Mouse (Mus musculus): ENCODE results near the gene Dera. TPM values are rescaled to one million over a fixed set of nuclear protein-coding genes. Genes with fewer than 3 reads are reported as not detected.

Gene Dera
- total RNA-seq, 2 experiments from 2014 or later: 43.3 to 50.6 TPM

GRCm38 (mm10) chr6:137756310-137756709, 2.0 kb downstream of the Dera start:
- peak; percentile 44; the same call in 1 of the 2 replicates for ATAC-seq (ENCODE audit: poor library complexity, severe bottlenecking)

- ATAC-seq (ENCODE audit: poor library complexity, severe bottlenecking): no peak
Measured at GRCm38 (mm10) chr6:137757891-137758290, 3.5 kb downstream of the Dera start.

DNA sequence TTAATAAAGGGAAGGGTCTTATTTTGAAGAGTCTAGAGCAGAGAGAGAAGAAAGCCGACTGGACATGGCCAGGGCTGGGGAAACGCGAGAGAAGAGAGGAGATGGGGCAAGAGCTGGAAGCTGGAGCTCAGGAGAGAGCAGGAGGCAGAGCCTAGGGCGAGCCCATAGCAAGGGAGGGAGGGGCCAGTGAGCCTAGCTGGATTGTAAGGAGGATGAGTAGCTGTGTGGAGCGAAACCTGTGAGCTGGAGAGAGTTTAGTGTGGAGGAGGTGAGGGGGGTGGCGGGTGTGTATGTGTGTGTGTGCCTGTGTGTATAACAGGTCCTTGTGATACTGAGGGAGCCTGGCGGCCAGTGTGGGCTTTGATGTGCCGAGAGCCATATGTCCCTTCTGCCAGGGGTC, 5.3 kb downstream of the Dera start:
- ATAC-seq (ENCODE audit: poor library complexity, severe bottlenecking): no peak

GRCm38 (mm10) chr6:137760966-137761365, 6.6 kb downstream of the Dera start:
- no peak for ATAC-seq (ENCODE audit: poor library complexity, severe bottlenecking)

- ATAC-seq (ENCODE audit: poor library complexity, severe bottlenecking): no peak
Measured at GRCm38 (mm10) chr6:137764572-137765210, 10.3 kb downstream of the Dera start.

- ATAC-seq (ENCODE audit: poor library complexity, severe bottlenecking): no peak
Measured at GRCm38 (mm10) chr6:137766177-137766576, 11.8 kb downstream of the Dera start.

GRCm38 (mm10) chr6:137771621-137772250, 17.4 kb downstream of the Dera start:
- no peak for ATAC-seq (ENCODE audit: poor library complexity, severe bottlenecking)

- no peak for ATAC-seq (ENCODE audit: poor library complexity, severe bottlenecking)
Measured at GRCm38 (mm10) chr6:137772918-137773636, 18.7 kb downstream of the Dera start.

- ATAC-seq (ENCODE audit: poor library complexity, severe bottlenecking): no peak
Measured at GRCm38 (mm10) chr6:137773637-137774028, 19.3 kb downstream of the Dera start.

GRCm38 (mm10) chr6:137774166-137774565, 19.8 kb downstream of the Dera start:
- ATAC-seq (ENCODE audit: poor library complexity, severe bottlenecking): no peak

DNA sequence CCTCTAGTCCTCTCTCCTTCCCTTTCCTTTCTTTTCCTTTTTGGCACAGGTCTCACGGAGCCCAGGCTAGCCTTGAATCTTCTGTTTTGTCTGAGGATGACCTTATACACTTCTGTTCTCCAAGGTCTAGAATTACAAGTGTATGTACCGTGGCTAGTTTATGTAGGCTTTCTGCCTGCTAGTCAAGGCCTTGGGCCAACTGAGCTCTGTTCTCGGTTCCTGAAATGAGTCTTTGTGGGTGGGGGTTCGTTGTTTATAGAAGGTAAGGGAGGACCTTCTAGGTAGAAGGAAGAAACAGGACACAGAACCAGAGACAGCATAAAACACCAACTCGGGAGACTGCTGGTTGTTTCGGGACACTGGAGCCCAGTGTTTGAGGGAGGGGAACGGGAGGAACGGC, 20.8 kb downstream of the Dera start:
- no peak for ATAC-seq (ENCODE audit: poor library complexity, severe bottlenecking)

GRCm38 (mm10) chr6:137776981-137777380, 22.6 kb downstream of the Dera start:
- ATAC-seq (ENCODE audit: poor library complexity, severe bottlenecking): no peak

DNA sequence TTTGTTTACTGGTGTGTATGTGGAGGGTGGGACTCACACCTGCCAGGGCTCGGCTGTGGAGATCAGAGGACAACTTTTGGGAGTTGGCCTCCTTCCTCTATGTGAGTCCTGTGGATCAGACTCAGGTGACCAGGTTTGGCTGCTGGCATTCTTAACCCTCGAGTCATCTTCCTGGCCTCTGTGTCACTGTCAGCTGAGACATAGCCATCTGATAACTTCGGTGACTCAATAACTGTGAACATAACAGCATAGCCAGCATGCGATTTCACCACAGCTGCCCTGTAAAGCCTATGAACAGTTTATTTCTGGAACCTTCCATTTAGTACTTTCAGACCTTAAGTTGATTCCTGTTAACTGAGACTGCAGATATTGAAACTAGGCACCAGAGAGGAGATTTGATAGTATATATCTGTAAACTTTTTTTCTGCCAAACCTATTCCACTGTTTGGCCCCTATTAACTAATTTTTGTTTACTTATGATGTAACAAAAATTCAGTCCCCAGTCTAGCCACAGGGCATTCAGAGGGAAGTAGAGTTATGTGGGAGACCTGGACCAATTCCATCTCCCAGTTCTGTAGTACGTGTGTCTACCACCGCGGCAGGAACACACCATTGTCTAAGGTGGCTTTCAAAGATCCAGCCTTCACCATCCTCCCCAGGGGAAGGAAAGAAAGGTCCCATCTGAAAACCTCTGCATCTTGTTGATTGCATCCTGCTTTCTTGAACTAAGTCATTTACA, 29.7 kb downstream of the Dera start:
- peak; percentile 80 for ATAC-seq (ENCODE audit: poor library complexity, severe bottlenecking)

DNA sequence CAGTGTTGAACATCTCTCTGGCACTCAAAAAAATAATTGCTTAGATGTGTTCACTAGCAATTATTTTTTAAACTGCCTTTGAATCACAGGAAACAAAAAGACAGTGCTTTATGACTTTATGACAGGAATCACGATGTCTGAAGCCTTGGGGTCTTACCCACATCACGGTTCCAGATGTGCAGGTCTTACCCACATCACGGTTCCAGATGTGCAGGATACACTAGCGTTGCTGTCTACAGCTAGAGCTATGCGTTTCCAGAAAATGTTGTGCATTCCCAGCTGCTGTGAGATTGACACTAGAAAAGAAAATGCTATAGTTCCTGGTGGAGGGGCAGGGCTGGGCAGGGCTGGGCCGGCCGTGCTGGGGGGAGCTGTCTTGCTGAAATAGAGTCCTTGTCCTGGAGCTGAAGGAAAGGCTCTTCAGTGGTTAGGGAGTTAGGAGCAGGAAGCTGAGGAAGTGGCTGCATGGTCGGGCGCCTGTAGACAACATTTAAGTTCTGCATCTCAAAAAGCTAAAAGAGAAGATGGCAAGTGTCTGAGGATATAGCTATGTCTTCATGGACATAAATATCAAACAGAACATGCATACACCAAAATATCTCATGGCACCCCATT, 34.7 kb downstream of the Dera start:
- no peak for ATAC-seq (ENCODE audit: poor library complexity, severe bottlenecking)

DNA sequence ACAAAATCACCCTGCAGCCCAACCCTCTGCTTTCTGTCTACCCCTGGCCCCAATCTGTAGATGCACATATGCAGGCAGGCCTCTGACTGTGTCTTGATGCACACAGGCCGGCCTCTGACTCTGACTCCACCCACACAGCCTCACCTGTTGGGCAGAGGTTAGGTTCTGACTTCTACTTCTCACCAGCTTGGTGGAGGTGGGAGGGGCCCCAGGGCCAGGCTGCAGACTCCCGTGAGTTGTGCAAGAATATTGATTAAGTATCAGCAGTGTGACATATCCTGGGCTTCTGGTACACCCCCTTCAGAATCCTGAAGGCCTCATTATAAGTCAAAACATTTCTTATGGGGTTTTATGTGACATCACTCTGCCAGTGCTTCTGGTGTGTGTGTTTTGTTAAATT, 35.3 kb downstream of the Dera start:
- ATAC-seq (ENCODE audit: poor library complexity, severe bottlenecking): no peak

GRCm38 (mm10) chr6:137795494-137795893, 41.1 kb downstream of the Dera start:
- peak; percentile 65 for ATAC-seq (ENCODE audit: poor library complexity, severe bottlenecking)

- peak; percentile 27; the same call in 1 of the 2 replicates for ATAC-seq (ENCODE audit: poor library complexity, severe bottlenecking)
Measured at GRCm38 (mm10) chr6:137796596-137797567, 42.5 kb downstream of the Dera start.

GRCm38 (mm10) chr6:137799253-137799652, 44.9 kb downstream of the Dera start:
- ATAC-seq (ENCODE audit: poor library complexity, severe bottlenecking): no peak

- ATAC-seq (ENCODE audit: poor library complexity, severe bottlenecking): no peak
Measured at GRCm38 (mm10) chr6:137803456-137804005, 49.2 kb downstream of the Dera start.

Measured in megakaryocyte, adult 5-6 weeks (primary cell).